Mouse (Mus musculus) urinary bladder, postnatal 4 days (tissue): ENCODE measurements around the gene Acap1.

Experiments used
- DNase-seq, 2 experiments: peaks; one replicate each; pipeline ENCODE4 v3.0.0; 2021 to 2022; ENCODE audit warnings: low spot score in 2 of 2

Acap1 gene

DNA sequence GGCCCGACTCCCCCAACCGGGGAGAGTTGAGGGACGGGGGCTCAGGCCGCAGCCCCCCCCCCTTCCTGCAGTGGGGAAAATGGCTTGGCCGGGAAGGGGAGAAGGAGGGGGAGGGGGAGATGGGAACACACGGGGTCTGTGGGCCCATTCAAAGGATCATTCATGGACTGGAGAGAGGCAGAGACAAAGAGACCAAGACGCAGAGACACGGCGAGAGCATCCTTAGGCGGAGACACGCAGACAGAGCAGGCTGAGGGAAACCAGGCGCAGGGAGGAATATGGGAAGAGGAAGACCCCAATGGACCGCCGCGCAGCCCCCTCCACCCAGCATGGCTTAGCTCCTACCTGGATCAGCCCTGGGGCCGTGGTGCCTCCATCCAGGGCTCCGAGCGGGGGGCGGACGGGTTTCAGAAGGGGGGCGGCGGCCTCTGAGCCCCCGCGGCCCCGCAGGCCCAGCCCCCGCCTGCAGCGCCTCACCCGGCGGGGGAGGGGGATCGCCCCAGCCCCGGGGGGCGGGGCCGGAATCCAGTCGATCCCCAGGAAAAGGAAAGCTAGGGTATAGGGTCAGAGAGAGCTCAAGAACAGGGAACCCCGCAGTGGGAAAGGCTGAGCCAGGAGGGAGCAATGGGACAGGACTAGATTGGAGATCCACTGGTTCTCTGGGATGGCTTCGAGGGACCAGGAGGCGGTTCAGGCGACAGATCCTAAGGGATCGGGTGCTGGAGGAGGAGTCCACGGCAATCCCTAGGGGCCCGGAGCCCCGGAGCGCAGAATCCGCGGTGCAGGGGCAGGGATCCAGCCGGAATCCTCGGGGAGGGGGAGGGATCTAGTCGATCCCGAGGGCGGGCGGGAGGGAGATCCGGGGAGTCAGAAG is 58.4 kb downstream of the Acap1 start:
- DNase-seq, result peak in 1 of 2 experiments; percentile 43

DNA sequence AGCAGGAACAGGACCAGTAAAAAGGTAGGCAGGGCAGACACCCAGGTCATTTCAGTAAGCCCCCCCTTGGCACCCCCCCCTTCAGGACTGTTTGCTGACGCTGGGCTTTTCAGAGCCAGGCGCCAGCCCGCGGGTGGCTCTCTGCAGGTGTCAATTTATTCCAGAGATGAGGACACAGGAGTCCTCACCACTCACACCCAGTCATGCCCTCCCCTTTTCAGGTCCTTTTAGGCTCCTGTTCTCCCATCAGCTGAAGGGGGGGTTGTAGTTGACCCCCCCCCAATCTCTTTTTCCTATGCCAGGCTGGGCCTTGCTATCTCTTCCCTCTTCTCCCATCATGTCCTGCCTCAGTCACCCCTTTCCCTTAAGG is 59.4 kb downstream of the Acap1 start:
- no peak for DNase-seq

GRCm38 (mm10) chr11:69835326-69835965 is 59.9 kb downstream of the Acap1 start:
- DNase-seq, result no peak

DNA sequence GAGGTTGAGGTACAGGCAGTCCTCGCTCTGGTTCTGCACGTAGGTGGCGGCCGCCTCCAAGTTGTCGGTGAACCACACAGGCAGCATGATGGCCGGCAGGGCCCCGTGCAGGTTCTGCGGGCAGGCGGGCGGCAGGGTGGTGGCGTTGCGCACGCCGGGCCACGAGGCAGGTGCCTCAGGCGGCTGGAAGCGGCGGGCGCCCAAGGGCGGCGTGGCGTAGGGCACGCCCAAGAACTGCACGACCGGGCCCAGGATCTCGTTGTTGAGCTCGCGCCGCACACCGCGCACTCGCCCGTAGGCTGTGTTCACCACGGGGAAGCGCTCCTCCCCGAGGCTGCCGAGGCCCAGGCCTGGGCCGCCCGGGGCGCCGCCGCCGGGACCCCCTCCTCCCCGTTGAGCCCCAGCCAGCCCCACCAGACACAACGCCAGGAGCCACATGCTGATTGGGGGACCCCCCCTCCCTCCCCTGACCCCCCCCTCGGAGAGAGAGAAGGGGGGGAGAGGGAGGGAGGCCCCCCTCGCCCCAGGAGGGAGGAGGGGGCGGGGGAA is 61.3 kb downstream of the Acap1 start:
- DNase-seq, result no peak

DNA sequence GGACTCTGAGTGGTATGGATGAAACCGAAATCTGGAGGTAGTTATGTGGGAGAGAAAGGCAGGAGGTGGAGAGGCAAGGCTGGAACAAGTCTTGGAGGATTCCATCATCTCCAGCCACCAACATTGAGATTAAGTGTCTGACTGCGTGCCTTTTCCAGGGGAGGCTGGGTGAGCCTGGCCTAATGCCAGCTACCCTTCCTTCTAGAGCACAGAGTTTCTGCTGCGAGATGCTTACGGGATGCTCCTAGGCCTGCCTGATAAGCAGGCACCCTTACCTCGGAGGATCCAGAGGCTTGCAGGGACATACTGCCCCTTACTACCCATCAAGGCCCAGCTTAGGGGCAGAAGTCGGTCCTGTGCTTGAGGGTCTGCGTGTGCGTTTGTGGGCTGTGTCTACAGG is 61.8 kb downstream of the Acap1 start:
- no peak for DNase-seq
